Mouse (Mus musculus) spleen, postnatal 4 days (tissue): ENCODE data around the gene Ccdc148.

Experiments
- DNase-seq, 2 experiments: peaks; one replicate each; pipeline ENCODE4 v3.0.0; 2022; ENCODE audit warnings: low spot score in 2 of 2

Ccdc148 gene

GRCm38 (mm10) chr2:59179487-59179886 is 19.0 kb upstream of the Ccdc148 start:
- no peak for DNase-seq

- no peak for DNase-seq
These were observed 18.5 kb upstream of the Ccdc148 start for GRCm38 (mm10) chr2:59178960-59179359.

- no peak for DNase-seq
These were observed 17.7 kb upstream of the Ccdc148 start for GRCm38 (mm10) chr2:59178191-59178590.

- DNase-seq, result no peak
These were observed 15.4 kb upstream of the Ccdc148 start for GRCm38 (mm10) chr2:59175926-59176325.

- peak in 1 of 2 experiments; percentile 32 for DNase-seq
These were observed 11.1 kb upstream of the Ccdc148 start for GRCm38 (mm10) chr2:59171533-59171932.

GRCm38 (mm10) chr2:59170593-59170992 is 10.1 kb upstream of the Ccdc148 start:
- peak in 1 of 2 experiments; percentile 48 for DNase-seq

GRCm38 (mm10) chr2:59170208-59170589 is 9.7 kb upstream of the Ccdc148 start:
- no peak for DNase-seq

- no peak for DNase-seq
These were observed 9.2 kb upstream of the Ccdc148 start for GRCm38 (mm10) chr2:59169572-59170207.

- peak in 1 of 2 experiments; percentile 54 for DNase-seq
These were observed 7.3 kb upstream of the Ccdc148 start for GRCm38 (mm10) chr2:59167830-59168229.

- DNase-seq, result no peak
These were observed 6.5 kb upstream of the Ccdc148 start for GRCm38 (mm10) chr2:59166976-59167375.

GRCm38 (mm10) chr2:59162285-59162600 is 1.8 kb upstream of the Ccdc148 start:
- no peak for DNase-seq

- peak; percentile 37 to 72 for DNase-seq
These were observed 1.2 kb upstream of the Ccdc148 start for GRCm38 (mm10) chr2:59161441-59162284.

- DNase-seq, result peak; percentile 25 to 72
These were observed 548 bp upstream of the Ccdc148 start for GRCm38 (mm10) chr2:59161021-59161440.

GRCm38 (mm10) chr2:59159961-59160604 is 400 bp downstream of the Ccdc148 start:
- no peak for DNase-seq

GRCm38 (mm10) chr2:59158117-59158516 is 2.4 kb downstream of the Ccdc148 start:
- DNase-seq, result no peak

GRCm38 (mm10) chr2:59155428-59155827 is 5.1 kb downstream of the Ccdc148 start:
- DNase-seq, result peak in 1 of 2 experiments; percentile 26

GRCm38 (mm10) chr2:59131044-59131443 is 29.4 kb downstream of the Ccdc148 start:
- no peak for DNase-seq

GRCm38 (mm10) chr2:59129821-59130220 is 30.7 kb downstream of the Ccdc148 start:
- DNase-seq, result no peak

GRCm38 (mm10) chr2:59129023-59129422 is 31.5 kb downstream of the Ccdc148 start:
- no peak for DNase-seq

- no peak for DNase-seq
These were observed 104.8 kb downstream of the Ccdc148 start for GRCm38 (mm10) chr2:59055615-59056145.

- no peak for DNase-seq
These were observed 106.1 kb downstream of the Ccdc148 start for GRCm38 (mm10) chr2:59054339-59054738.

GRCm38 (mm10) chr2:59053461-59054039 is 106.9 kb downstream of the Ccdc148 start:
- DNase-seq, result no peak
